Mouse (Mus musculus) ovary, adult 18-20 months (tissue): ENCODE measurements at regions not wholly inside any gene's neighbourhood (a gene's known extent, or its start where the extent isn't known, plus 50 kb on each side); places are given as distances from the start of the nearest gene placed in this dataset.
A peak's percentile ranks its signal among the peaks of the same experiment; 100 is the strongest.

Experiments
- DNase-seq: peaks from one replicate; pipeline ENCODE4 v3.0.0; 2022; ENCODE audit warnings: low spot score, mixed read lengths

DNA sequence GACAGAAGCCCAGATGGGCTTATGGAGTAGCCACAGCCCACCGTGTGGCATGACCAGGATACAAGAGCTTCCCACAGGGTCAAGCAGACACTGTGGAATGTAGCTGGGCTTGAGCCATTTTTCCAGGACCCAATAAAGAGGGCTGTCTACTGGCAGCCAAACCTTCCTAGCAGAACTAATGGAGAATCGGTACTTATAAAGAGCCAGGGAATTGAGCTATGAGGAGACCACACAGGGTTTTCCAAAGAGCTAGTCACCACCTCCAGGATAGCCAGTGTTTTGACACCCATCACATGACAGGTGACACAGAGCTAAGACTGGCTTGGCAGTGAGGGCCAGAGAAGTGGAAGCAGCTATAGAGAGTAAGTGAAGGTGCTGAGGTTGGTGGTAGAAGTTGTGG is 149.9 kb downstream of the Map2k4 start:
- no peak for DNase-seq

DNA sequence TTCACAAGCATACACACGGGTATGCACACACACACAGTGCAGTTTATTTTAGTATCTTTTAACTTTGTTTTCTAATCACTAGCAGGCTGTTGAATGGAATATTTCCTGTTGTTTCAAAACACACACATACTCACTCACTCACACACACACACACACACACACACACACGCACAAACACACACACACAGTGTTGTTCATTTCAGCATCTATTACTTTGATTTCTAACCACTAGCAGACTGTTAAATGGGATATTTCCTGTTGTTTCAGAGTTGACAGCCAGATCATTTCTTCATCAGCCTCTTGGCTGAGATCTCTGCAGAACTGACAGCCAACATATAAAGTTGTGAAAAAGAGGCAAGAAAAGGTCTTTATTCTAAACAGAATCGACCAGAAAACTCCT is 150.9 kb downstream of the Map2k4 start:
- DNase-seq = no peak

DNA sequence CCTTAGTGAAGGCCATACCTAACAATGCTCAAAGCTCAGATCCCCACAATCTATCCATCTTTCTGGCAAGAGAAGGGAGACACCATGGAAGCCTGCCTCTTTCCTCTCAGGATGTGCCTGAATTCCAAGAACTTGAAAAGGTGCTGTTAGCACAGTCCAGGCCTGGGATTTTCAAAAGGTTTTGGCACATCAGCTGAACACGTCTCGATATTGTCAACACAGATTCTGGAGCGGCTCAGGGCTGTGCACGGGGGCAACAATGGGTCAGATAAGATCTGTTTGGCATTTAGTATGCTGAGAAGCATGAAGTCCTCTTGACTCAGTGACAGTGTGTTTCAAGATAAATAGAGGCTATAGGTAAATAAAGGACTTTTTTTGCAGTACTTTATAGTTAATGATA is 152.8 kb downstream of the Map2k4 start:
- no peak for DNase-seq

DNA sequence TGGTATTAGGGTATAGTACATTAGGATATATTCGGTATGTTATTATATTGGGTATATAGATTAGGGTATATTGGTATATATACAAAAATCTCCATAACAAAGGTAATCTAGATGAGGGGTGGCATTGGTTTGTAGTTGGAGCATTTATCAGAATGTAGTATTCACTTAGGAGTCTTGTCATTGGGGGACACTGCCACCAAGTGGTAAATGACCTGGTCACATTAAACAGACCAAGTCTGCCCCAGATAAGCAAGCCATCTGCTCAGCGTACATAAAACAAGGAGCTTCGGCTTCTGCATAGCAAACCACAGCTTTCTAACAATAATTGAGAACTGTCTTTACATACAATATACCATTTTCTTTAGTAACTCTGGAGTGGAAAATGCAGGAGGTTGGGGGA is 156.9 kb downstream of the Map2k4 start:
- DNase-seq = no peak

DNA sequence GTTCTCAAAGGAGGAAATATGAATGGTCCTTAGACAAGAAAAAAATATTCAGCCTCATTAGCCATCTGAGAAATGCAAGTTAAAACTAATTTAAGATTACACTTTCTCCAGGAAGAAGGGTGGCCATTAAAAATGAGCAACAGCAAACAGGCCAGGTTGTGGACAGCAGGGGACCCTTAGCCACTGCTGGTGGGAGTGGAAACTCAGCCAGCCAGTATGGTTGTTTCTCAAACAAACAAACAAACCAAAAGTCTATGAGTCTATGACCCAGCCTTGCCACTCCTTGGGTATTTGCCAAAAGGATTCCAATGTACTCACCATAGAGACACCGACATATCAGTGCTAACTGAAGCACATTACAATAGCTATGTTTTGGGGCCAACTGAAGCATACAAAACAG is 157.7 kb downstream of the Map2k4 start:
- no peak for DNase-seq

DNA sequence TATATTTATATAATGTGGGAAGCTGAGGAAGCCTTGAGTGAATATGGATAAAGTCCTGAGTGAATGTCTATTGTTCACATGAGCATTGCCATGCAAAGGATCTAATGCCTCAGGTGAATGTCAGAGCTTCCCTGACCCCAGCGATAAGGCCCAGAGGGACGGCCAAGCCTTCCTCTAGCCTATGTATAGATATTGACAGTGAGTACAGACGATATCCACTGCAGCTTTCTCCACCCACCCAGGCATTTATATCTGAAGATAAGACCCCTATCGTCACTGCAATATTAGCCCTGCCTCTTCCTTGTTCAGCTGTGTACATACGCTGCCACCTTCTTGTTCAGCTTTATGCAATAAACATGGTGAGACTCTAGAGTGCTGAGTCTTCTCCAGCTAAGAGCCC is 158.8 kb downstream of the Map2k4 start:
- DNase-seq = no peak

DNA sequence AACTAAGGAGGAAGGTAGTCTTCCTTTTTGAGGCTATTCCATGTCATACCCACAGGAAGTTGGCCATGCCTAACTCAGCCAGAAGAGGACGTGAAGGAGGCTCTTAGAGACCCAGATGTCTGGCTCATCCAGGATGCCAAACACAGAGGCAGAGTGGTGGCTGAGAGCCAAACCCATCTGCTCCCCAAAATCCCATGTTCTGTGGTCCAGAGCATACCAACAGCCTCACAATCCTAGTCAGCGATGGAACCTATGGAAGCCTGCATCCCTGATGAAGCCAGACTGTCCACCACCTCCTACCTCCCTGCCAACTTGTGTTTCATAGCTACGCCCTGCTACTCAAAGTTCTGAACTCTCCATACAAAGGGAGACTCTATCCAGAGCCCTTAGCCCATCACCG is 169.1 kb downstream of the Map2k4 start:
- DNase-seq = no peak

DNA sequence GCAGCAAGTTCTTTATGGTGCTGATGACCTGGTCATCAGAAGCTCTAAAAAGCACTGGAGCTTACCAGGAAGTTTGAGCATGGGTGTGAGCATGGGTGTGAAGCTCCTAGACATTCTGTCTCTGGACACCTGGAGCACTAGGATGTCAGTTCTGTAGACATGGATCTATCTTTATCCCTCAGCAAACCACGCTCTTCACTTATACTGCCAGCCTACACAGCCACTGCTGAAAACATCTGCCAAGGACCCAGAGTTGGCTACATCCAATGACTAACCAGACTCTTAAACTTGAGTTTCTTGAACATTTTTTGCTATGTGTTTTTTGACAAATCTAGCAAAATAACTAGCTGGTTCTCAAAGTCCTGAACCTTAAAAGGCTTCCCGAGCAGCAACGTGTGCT is 177.6 kb downstream of the Map2k4 start:
- DNase-seq = no peak

DNA sequence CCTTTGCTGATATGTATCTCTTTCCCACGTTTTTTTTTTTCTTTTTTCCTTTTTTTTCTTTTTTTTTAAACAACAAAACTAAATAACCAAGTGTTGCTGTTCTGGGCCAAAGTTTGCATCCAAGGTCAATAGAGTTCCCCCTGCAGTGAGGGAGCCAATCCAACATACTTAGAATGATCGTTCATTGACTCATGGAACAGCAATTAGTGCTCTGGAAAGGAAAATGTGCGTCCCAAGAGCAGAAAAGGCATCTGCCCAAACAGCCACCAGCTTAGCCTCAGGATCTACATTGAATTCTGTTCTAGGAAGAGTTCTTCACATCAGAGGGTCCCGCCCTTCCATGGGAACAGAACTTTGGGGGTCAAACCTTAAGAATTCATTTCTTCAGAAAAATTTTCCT is 179.0 kb downstream of the Map2k4 start:
- DNase-seq = no peak

DNA sequence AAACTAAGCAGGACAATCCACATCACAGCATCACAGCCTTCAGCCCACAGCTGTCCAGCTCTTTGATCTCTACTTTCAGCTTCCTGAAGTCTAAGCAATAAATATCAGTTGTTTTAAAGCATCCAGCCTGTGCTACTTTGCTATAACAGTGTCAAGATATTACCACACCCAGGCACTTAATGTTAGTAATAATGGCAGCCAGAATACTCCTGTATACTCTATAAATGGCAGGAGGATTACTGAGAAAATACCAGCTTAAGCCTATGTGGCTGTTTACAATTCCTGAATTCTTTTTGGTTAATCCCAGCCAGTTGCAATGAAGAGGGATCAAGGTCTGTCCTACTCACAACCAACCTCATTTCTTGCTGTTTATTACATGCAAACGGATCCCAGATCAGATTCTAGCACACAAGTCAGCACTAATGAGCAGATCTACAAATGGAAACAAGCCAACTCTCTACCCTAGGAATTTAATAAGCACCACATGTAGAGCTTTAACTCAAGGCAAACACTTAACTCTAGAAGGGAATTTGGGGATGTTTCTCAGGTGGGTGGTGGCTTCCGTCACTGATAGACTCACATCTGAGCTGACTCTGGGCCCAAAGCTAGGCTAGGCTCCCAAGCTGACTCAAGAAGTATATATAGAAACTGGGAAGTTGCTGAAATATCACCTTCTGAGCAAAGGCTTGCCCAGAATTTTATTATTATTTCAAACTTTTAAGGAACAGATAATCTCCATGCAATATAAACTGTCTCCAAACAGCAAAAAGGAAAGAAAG is 190.6 kb downstream of the Map2k4 start:
- DNase-seq = no peak

DNA sequence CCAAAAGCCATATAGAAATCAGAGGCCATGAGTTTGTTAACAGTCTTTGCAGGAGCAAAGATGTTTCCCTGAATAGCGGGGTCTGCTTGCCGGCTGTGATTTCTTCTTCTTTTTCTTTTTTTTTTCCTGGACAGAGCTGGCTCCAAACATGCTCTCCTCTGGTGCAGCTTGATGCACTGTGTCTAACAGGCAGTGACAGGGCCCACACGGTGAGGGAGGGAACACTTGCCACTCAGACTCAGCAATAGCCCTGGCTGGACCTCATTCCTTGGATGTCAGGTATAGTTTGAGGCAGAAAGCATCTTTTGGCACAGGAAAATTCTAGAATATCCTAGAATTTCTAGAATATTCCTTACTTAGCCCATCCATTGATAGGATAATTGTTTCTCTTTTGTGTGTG is 199.6 kb downstream of the Map2k4 start:
- no peak for DNase-seq

DNA sequence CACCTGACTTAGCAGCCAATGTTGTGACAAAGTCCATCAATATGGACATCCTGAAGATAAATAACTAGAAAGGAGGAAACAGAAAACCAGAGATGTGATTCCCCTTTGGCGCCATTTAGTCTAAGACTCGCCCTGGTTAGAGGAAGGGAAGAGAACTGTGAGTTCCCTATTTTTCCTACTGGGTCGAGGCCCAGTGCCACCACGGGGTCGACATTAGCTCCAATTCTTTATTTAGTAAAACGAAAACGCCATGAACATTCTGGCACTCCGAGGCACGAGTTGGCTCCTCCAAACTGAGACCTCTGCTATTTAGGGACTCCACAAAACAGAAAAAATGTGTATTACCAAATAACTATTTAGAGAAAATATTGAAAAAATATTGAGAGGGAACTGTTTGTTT is 220.3 kb downstream of the Map2k4 start:
- DNase-seq = no peak

DNA sequence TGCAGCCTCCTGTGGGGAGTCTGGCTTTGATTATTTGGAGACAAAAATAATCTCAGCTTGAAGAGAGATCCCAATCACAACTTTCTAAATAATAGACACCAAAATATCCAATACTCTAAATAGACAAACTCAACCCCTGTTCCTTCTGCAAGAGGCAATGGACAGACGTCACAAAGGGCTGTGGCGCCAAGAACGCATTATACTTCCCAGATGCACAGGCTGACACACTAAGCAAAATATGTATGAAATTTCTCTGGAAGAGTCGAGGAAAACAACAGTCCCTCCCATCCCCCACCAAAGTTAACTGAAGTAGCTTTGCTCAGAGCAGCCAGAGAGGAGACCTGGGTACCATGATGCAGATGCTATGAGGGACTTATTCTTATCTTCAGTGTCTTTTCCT is 229.9 kb downstream of the Map2k4 start:
- no peak for DNase-seq

DNA sequence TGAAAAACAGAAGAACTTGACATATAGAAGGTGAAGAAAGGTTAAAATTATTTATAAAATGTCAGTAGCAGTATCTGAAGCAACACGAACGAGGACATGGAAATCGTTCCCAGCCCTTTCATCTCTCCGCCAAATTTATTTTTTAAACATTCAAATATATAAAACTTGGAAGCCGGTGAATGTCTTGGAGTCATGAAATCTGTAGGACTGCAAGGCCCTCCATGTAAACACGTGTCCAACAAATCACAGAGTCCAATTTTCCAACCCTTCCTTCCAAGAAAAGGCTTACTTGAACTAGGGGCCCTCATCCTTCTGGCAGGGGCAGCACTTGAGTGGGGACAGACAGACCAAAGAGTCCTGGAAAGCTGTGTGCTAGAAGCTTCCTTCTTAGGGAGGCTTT is 237.0 kb downstream of the Map2k4 start:
- no peak for DNase-seq

DNA sequence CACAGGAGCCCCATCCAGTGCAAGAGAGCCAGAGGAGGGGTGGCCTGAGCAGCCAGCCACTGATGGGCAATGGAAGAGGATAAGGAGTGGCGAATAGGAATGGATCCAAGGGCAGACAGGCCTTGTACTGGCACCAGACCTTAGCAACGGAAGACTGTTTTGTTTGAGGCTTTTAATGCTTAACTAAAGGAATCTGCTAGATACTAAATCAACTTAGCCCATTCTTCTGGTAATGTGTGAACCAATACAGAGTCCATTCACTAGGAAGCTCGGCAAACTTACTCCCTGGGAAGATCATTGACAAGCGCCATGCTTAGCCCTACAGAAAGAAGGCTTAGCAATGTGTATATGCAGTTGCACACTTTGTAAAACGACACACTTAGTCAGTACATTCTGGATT is 243.8 kb downstream of the Map2k4 start:
- no peak for DNase-seq

DNA sequence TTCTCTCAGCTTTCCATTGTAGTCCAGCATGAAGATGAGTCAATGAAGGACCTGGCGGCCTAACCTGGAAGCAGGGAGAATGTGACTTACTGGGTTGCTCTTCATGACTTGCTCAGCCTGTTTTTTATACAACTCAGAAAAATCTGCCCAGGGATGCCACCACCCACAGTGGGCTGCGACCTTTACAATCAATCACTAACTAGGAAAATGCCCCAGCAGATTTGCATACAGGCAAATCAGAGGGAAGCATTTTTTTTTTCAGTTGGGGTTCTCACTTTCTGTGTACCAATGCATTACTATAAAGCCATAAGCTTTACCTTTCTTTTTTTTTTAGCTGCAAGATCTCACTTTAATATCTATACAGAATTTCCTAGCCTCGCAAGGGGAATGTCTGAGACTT is 244.5 kb downstream of the Map2k4 start:
- no peak for DNase-seq

DNA sequence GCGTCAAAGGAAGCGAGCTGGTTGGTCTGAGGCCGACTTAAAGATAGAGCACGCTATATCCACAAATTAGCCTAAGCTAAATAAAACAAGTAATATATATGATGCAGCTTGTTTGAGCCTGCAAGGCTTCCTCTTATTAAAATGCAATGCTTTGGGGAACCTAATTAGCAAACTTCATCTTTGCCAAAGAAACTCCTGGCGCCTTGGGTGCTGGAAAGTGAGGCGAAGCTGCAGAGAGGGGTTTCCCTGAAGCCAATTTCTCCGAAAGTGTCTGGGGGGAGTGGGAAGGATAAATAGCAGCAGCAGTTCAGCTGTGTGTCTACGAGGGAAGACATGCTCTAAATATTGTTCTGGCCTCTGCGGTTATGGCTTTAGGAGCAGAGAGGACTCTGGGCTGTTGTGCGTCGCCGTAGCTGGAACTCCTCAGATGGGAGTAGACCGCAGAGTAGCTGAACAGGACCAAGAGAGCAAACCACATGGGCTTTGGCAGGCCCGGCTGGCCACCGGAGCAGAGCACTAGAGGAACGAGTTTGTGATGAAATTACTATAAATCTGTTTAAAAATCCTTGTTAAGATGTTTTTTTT is 251.0 kb downstream of the Map2k4 start:
- DNase-seq = no peak

DNA sequence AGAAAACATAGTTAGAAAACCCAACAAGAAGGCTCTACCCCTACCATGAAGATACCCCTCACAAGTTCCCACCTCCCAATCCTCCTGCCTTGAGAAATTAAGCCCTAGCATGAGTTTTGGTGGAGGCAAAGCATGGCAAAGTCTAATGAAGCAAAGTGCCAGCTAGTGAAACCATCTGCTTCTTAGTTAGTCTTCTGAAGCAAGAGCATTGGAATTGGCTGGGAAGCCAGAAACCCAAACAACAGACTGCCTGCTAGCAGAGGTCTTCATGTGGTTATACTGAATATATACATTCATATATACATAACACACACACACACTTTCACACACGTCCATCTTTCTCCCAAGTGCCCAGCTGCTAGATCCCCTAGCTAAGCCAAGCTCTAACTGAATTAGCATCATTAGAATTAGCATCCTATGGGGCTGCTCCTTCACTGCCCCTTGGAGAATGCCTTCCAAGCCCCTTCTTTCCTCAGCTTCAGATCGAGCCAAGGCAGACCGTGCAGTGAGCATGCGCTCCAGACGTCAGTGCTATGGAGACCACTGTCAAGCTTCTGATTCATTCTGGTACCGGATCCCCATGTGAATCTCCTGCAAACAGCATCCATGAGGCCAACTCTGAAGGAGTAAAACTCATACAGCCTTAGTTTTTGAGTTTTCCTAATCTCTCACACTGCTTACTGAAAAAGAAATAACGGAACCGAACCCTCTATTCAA is 252.2 kb downstream of the Map2k4 start:
- DNase-seq = no peak

DNA sequence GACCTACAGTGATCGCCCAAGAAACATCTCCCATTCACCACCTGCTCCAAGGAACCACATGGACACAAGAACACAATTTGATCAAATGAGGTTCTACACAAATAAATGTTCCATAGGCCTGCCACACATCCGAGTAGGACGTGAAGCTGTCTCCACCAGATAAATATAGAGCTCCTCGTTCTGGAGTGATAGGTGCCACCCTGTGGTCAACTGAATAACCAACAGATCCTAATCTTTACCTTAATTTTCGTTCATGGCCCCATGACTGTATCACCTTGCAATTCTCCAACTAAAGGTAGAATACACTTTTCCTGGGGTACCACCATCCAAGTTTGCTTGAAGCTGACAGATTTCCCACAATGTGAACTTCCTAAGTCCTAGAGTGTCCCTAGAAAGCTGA is 257.4 kb downstream of the Map2k4 start:
- no peak for DNase-seq

DNA sequence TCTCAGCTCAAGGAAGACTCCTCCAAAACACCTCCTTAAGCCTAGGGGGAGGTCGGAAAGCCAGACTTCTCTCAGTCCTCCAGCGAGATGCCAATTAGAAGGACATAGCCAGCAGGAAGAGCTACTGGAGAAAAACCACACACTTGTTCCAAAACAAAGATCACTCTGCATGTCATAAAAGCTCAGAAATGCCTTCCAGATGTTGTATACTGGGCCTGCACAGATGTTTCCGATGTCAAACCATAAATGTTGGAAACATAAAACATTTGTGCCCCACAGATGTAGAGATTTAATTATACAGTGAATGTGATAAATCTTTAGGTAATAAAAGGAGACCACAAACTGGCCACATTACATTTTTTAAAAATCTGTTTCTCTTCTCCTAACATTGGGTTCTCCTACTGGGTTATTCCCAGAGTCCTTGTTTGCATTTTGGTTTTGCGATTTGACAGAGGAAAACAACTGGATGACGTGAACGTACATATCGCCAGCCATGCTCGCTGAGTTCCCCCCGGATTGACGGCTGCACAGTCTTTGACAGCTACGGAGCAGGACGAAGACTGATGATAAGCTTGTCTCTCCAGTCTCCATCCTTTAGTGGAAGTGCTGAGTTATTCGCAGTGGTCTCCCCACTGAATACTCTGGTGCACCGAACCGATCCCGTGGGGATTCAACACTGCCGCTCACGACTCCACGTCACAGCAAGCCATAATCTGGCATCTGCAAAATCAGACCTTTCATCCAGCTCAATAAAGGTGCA is 235.5 kb upstream of the Myocd start:
- DNase-seq = no peak

DNA sequence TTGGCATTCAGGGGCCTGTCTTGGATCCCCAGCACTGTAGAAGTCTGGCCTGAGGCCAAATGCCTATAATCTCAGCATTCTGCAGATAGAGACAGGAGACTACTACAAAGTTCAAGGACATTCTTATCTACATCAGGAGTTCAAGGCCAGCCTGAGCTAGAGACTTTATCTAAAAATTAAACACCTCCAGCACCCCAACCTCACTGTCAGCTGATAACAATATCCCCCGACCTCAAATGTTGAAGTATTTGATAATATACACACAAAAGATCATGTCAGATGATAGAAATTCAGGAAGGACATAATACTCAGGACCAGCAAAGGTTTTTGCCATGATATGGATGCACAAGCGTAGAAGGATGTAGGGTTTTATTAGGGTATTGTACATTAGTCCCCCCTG is 228.2 kb upstream of the Myocd start:
- DNase-seq = no peak

DNA sequence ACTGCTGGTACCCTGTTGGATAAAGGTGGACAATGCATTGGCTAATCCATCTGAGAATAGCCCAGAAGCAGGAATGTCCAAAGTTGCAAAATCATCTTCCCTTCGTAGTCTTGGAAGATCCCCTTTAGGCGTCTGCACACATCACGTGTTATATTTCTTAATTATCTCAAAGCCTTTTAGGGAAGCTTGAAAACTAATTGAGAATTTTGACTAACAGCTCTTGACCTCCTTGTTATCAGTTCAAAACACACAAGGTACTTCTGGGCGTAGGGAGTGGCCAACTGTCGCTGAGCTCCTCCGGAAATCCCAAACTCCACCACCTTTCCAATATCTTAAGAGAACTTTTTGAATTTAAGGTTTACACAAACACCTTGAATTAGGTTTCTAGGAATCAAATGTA is 227.6 kb upstream of the Myocd start:
- no peak for DNase-seq

DNA sequence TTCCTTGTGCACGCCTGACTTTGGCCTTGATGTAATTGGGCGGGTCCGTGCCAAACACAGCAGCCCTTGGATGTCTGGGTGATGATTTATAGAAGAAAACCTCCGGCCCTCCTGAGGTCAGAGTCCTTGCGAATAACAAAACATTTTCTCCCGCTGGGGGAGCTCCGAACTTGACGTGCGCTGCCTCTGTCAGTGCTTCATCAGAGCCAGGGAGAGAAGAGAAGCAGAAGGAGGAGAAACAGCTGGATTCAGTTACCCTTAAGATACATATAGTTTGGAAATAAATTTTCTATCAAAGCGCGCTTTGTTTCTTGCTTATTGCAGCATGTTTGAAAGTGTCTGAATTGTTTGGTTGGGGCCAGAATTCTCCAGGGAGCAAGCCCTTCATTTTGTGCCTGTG is 225.2 kb upstream of the Myocd start:
- peak; percentile 73 for DNase-seq
